24 mouse cellular contexts compared by ENCODE assay signal in the genomic region with DNA sequence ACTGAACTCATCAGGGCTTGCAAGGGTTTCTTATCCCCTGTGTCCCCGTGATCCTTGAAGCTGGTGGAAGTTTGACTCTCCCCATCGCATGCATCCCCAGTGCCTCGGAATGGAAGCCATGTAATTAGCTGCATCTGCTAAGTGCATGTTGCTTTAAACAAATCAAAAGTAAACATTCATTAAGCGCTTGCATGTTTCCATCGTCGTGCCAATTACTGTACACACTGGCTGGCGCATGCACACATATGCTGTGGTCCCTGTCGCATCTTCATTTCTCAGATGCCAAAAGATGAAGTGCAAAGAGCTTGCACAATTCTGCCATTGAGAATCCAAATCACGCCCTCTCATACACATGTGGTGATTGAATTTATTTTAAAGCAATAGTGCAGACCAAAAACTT.
DNase-seq lines count a peak whose midpoint lies in the region; ATAC-seq lines count a peak whose summit lies in the region.
"Had no signal": no experiment of that assay in that cellular context is flagged by ENCODE, and none has a peak within 500 bp of the region (broad histone marks: within the 10 kb centered on the region; RNA-seq: fewer than 3 reads in every experiment).

No protein-coding gene starts in this region.

- H3K4me1 ChIP-seq in embryonic facial prominence, embryonic 13.5 days = peaks cover 39% of the 10 kb centered on the region
- H3K4me1 ChIP-seq in embryonic facial prominence, embryonic 10.5 days = peaks cover 18% of the 10 kb centered on the region
- H3K4me1 ChIP-seq in hindbrain, embryonic 15.5 days (replicated peaks) = peaks cover 21% of the 10 kb centered on the region
- peaks cover 31% of the 10 kb centered on the region for H3K4me1 ChIP-seq in hindbrain, embryonic 12.5 days
- H3K4me1 ChIP-seq in midbrain, embryonic 14.5 days (ENCODE audit: control insufficient read depth, insufficient read depth, low read length) = peaks cover 25% of the 10 kb centered on the region
- no peaks in the 10 kb centered on the region for H3K4me1 ChIP-seq in midbrain, embryonic 11.5 days (ENCODE audit: control insufficient read depth, insufficient read depth, low read length)
- H3K4me1 ChIP-seq in midbrain, embryonic 16.5 days (ENCODE audit: control insufficient read depth, insufficient read depth, low read length) = peaks cover 21% of the 10 kb centered on the region
- H3K4me1 ChIP-seq: stomach, embryonic 15.5 days had no signal

- no peak for DNase-seq in embryonic facial prominence, embryonic 10.5 days (ENCODE audit: low spot score)
- no peak for DNase-seq in midbrain, embryonic 14.5 days
- DNase-seq in midbrain, embryonic 11.5 days (ENCODE audit: low spot score, missing footprints) = no peak
- DNase-seq in urinary bladder, postnatal 25 days (ENCODE audit: low spot score) = no peak
- DNase-seq: adrenal gland, adult 8-10 months; cerebellum, adult 8-10 months; cerebellum, postnatal 25 days; gastrocnemius, postnatal 10 days; kidney, adult 9 months; kidney, postnatal 14 days; layer of hippocampus, adult 9-11 months; right cerebral cortex, postnatal 25 days had no signal

- H3K27me3 ChIP-seq in embryonic facial prominence, embryonic 13.5 days = no peaks in the 10 kb centered on the region; the same call in 1 of the 2 replicates
- H3K27me3 ChIP-seq in embryonic facial prominence, embryonic 10.5 days (replicated peaks; ENCODE audit: low read depth, poor library complexity, severe bottlenecking) = no peaks in the 10 kb centered on the region
- H3K27me3 ChIP-seq in hindbrain, embryonic 15.5 days = no peaks in the 10 kb centered on the region
- no peaks in the 10 kb centered on the region for H3K27me3 ChIP-seq in hindbrain, embryonic 12.5 days
- H3K27me3 ChIP-seq in midbrain, embryonic 14.5 days (ENCODE audit: control insufficient read depth, insufficient read depth, low read length) = no peaks in the 10 kb centered on the region
- H3K27me3 ChIP-seq in midbrain, embryonic 11.5 days (ENCODE audit: control insufficient read depth, insufficient read depth, low read length) = no peaks in the 10 kb centered on the region
- no peaks in the 10 kb centered on the region for H3K27me3 ChIP-seq in midbrain, embryonic 16.5 days (ENCODE audit: control insufficient read depth, insufficient read depth, low read depth, low read length)
- H3K27me3 ChIP-seq: CH12.LX; embryonic facial prominence, embryonic 12.5 days; heart, embryonic 15.5 days; limb, embryonic 13.5 days; lung, embryonic 15.5 days; stomach, embryonic 15.5 days had no signal

- H3K9me3 ChIP-seq in embryonic facial prominence, embryonic 13.5 days = no peaks in the 10 kb centered on the region
- no peaks in the 10 kb centered on the region for H3K9me3 ChIP-seq in embryonic facial prominence, embryonic 10.5 days
- H3K9me3 ChIP-seq in hindbrain, embryonic 15.5 days = no peaks in the 10 kb centered on the region
- no peaks in the 10 kb centered on the region for H3K9me3 ChIP-seq in hindbrain, embryonic 12.5 days (replicated peaks)
- no peaks in the 10 kb centered on the region for H3K9me3 ChIP-seq in midbrain, embryonic 14.5 days (ENCODE audit: control insufficient read depth, low read length)
- no peaks in the 10 kb centered on the region for H3K9me3 ChIP-seq in midbrain, embryonic 11.5 days (ENCODE audit: control insufficient read depth, low read length)
- H3K9me3 ChIP-seq in midbrain, embryonic 16.5 days (replicated peaks; ENCODE audit: control insufficient read depth, low read length, poor library complexity, severe bottlenecking) = no peaks in the 10 kb centered on the region
- H3K9me3 ChIP-seq: embryonic facial prominence, embryonic 12.5 days; heart, embryonic 15.5 days; lung, embryonic 15.5 days; stomach, embryonic 15.5 days had no signal

- peaks cover 25% of the 10 kb centered on the region for H3K36me3 ChIP-seq in embryonic facial prominence, embryonic 13.5 days
- H3K36me3 ChIP-seq in embryonic facial prominence, embryonic 10.5 days (replicated peaks) = peaks cover 4% of the 10 kb centered on the region
- peaks cover 4% of the 10 kb centered on the region; the same call in 1 of the 2 replicates for H3K36me3 ChIP-seq in hindbrain, embryonic 15.5 days
- H3K36me3 ChIP-seq in hindbrain, embryonic 12.5 days = 0 out of 2 replicates have a peak, but pooled peaks cover 5% of the 10 kb centered on the region
- H3K36me3 ChIP-seq in midbrain, embryonic 14.5 days (ENCODE audit: control insufficient read depth, insufficient read depth, low read length) = 0 out of 2 replicates have a peak, but pooled peaks cover 11% of the 10 kb centered on the region
- H3K36me3 ChIP-seq in midbrain, embryonic 11.5 days (ENCODE audit: control insufficient read depth, insufficient read depth, low read length) = no peaks in the 10 kb centered on the region
- no peaks in the 10 kb centered on the region; the same call in 1 of the 2 replicates for H3K36me3 ChIP-seq in midbrain, embryonic 16.5 days (ENCODE audit: control insufficient read depth, insufficient read depth, low read length)
- H3K36me3 ChIP-seq: embryonic facial prominence, embryonic 12.5 days; heart, embryonic 15.5 days; stomach, embryonic 15.5 days had no signal

- no peak overlapping the region for H3K4me2 ChIP-seq in embryonic facial prominence, embryonic 13.5 days
- no peak overlapping the region for H3K4me2 ChIP-seq in hindbrain, embryonic 15.5 days
- no peak overlapping the region for H3K4me2 ChIP-seq in hindbrain, embryonic 12.5 days (replicated peaks)
- no peak overlapping the region for H3K4me2 ChIP-seq in midbrain, embryonic 14.5 days (ENCODE audit: low read length)
- no peak overlapping the region for H3K4me2 ChIP-seq in midbrain, embryonic 11.5 days
- 0 out of 2 replicates have a peak overlapping the region, but pooled peaks have one; percentile 3 for H3K4me2 ChIP-seq in midbrain, embryonic 16.5 days (ENCODE audit: low read length)
- H3K4me2 ChIP-seq: embryonic facial prominence, embryonic 12.5 days; heart, embryonic 15.5 days; limb, embryonic 13.5 days; liver, embryonic 11.5 days; lung, embryonic 15.5 days; stomach, embryonic 15.5 days had no signal

- H3K9ac ChIP-seq in embryonic facial prominence, embryonic 13.5 days = no peak overlapping the region
- no peak overlapping the region for H3K9ac ChIP-seq in hindbrain, embryonic 15.5 days
- H3K9ac ChIP-seq in hindbrain, embryonic 12.5 days = no peak overlapping the region
- no peak overlapping the region for H3K9ac ChIP-seq in midbrain, embryonic 14.5 days (replicated peaks; ENCODE audit: low read length)
- H3K9ac ChIP-seq in midbrain, embryonic 11.5 days (ENCODE audit: low read length) = no peak overlapping the region
- no peak overlapping the region for H3K9ac ChIP-seq in midbrain, embryonic 16.5 days (ENCODE audit: low read depth, low read length)
- H3K9ac ChIP-seq: embryonic facial prominence, embryonic 12.5 days; heart, embryonic 15.5 days; limb, embryonic 13.5 days; lung, embryonic 15.5 days; stomach, embryonic 15.5 days had no signal

- peak overlapping the region; percentile 74 for H3K27ac ChIP-seq in embryonic facial prominence, embryonic 13.5 days
- no peak overlapping the region for H3K27ac ChIP-seq in embryonic facial prominence, embryonic 10.5 days (replicated peaks)
- H3K27ac ChIP-seq in hindbrain, embryonic 15.5 days (replicated peaks) = peak overlapping the region; percentile 41; the same call in 1 of the 2 replicates
- H3K27ac ChIP-seq in hindbrain, embryonic 12.5 days = no peak overlapping the region
- peak overlapping the region; percentile 69 for H3K27ac ChIP-seq in midbrain, embryonic 14.5 days (replicated peaks; ENCODE audit: low read depth, low read length)
- no peak overlapping the region for H3K27ac ChIP-seq in midbrain, embryonic 11.5 days (ENCODE audit: low read depth, low read length)
- H3K27ac ChIP-seq in midbrain, embryonic 16.5 days (ENCODE audit: low read length) = peak overlapping the region; percentile 40
- H3K27ac ChIP-seq: embryonic facial prominence, embryonic 12.5 days; heart, embryonic 15.5 days; limb, embryonic 13.5 days; lung, embryonic 15.5 days; stomach, embryonic 15.5 days had no signal

- no peak overlapping the region for H3K4me3 ChIP-seq in embryonic facial prominence, embryonic 13.5 days
- no peak overlapping the region for H3K4me3 ChIP-seq in embryonic facial prominence, embryonic 10.5 days
- H3K4me3 ChIP-seq in hindbrain, embryonic 15.5 days = no peak overlapping the region
- no peak overlapping the region for H3K4me3 ChIP-seq in hindbrain, embryonic 12.5 days
- H3K4me3 ChIP-seq in midbrain, embryonic 14.5 days (replicated peaks; ENCODE audit: low read depth, low read length) = no peak overlapping the region
- H3K4me3 ChIP-seq in midbrain, embryonic 11.5 days (ENCODE audit: low read depth, low read length) = no peak overlapping the region
- H3K4me3 ChIP-seq in midbrain, embryonic 16.5 days (ENCODE audit: low read depth, low read length) = no peak overlapping the region
- H3K4me3 ChIP-seq: embryonic facial prominence, embryonic 12.5 days; heart, embryonic 15.5 days; limb, embryonic 13.5 days; lung, embryonic 15.5 days; stomach, embryonic 15.5 days had no signal

- WGBS in embryonic facial prominence, embryonic 13.5 days = 53% methylated on average over 9 of the region's 9 CpGs
- WGBS in embryonic facial prominence, embryonic 10.5 days = 86% methylated on average over 9 of the region's 9 CpGs
- 59% methylated on average over 9 of the region's 9 CpGs for WGBS in hindbrain, embryonic 15.5 days
- WGBS in hindbrain, embryonic 12.5 days = 80% methylated on average over 9 of the region's 9 CpGs
- 72% methylated on average over 9 of the region's 9 CpGs for WGBS in midbrain, embryonic 14.5 days
- 90% methylated on average over 9 of the region's 9 CpGs for WGBS in midbrain, embryonic 11.5 days
- WGBS in midbrain, embryonic 16.5 days = 67% methylated on average over 9 of the region's 9 CpGs

- no peak for ATAC-seq in embryonic facial prominence, embryonic 13.5 days (ENCODE audit: insufficient number of reproducible peaks, insufficient read depth, low FRiP score, low TSS enrichment, low read depth)
- ATAC-seq in hindbrain, embryonic 15.5 days (ENCODE audit: low FRiP score, low read depth) = no peak
- ATAC-seq in hindbrain, embryonic 12.5 days (ENCODE audit: low FRiP score) = no peak
- ATAC-seq in midbrain, embryonic 14.5 days (ENCODE audit: low FRiP score, low TSS enrichment) = no peak
- no peak for ATAC-seq in midbrain, embryonic 11.5 days (ENCODE audit: low FRiP score)
- ATAC-seq in midbrain, embryonic 16.5 days = no peak
- ATAC-seq: intestine, postnatal 0 days had no signal

Comparison
In these comparisons a context has a peak if more than half of its experiments do, and no peak if none do; other contexts are left out.
1. H3K27ac ChIP-seq: peak in embryonic facial prominence, embryonic 13.5 days (single experiment), hindbrain, embryonic 15.5 days (single experiment), midbrain, embryonic 14.5 days (single experiment) and midbrain, embryonic 16.5 days (single experiment); none in embryonic facial prominence, embryonic 10.5 days (single experiment), hindbrain, embryonic 12.5 days (single experiment) and midbrain, embryonic 11.5 days (single experiment).